Comparison of ENCODE assay signal across 8 mouse cellular contexts in the genomic region with DNA sequence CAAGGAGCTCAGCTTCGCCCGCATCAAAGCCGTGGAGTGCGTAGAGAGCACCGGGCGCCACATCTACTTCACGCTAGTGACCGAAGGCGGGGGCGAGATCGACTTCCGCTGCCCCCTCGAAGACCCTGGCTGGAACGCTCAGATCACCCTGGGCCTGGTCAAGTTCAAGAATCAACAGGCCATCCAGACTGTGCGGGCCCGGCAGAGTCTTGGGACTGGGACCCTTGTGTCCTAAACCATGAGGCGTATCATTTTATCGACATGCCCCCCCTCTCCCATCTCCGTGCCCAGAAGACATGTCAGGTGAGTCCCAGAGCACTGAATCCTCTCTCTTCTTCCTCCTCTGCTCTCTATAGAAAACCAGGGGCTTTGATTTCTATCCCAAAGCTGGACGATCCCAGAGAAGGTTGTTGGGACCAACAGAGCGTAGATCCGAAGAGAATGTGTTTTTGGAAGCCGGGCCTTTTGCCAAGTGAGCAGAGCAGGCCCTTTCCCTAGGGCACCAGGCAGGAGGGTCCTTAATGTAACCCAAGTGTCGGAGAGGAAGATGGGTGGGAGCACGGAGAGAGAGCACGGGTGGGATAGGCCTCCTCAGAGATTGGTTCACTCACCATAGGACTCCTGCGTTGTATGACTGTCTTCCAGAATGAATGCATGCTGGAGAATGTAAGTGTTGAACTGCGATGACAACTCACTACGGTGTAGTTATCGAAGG. TPM values are rescaled to one million over a fixed set of nuclear protein-coding genes. Genes with fewer than 3 reads are reported as not detected.
DNase-seq lines count a peak whose midpoint lies in the region; ATAC-seq lines count a peak whose summit lies in the region.

No protein-coding gene starts in this region.

- peak overlapping the region; percentile 89 for H3K4me3 ChIP-seq in heart, embryonic 15.5 days
- peak overlapping the region; percentile 66 for H3K4me3 ChIP-seq in hindbrain, embryonic 12.5 days
- peak overlapping the region; percentile 60 for H3K4me3 ChIP-seq in midbrain, embryonic 12.5 days

- DNase-seq in heart, postnatal 25 days (ENCODE audit: low spot score): no peak
- peak; percentile 45 for DNase-seq in NIH3T3 (ENCODE audit: low read depth)
- no peak for DNase-seq in ovary, postnatal 14 days (ENCODE audit: low spot score)
- DNase-seq in Muller cell, postnatal 12 days (ENCODE audit: inconsistent ontology term): no peak
- no peak for DNase-seq in gastrocnemius, postnatal 36 days

- H3K9me3 ChIP-seq in heart, embryonic 15.5 days (replicated peaks): no peaks in the 10 kb centered on the region
- no peaks in the 10 kb centered on the region for H3K9me3 ChIP-seq in hindbrain, embryonic 12.5 days (replicated peaks)
- H3K9me3 ChIP-seq in midbrain, embryonic 12.5 days: no peaks in the 10 kb centered on the region

- H3K9ac ChIP-seq in heart, embryonic 15.5 days: peak overlapping the region; percentile 93
- H3K9ac ChIP-seq in hindbrain, embryonic 12.5 days: peak overlapping the region; percentile 83
- peak overlapping the region; percentile 76 for H3K9ac ChIP-seq in midbrain, embryonic 12.5 days (replicated peaks)

- peak overlapping the region; percentile 95 for H3K27ac ChIP-seq in heart, embryonic 15.5 days
- no peak overlapping the region for H3K27ac ChIP-seq in hindbrain, embryonic 12.5 days
- peak overlapping the region; percentile 70; the same call in 1 of the 2 replicates for H3K27ac ChIP-seq in midbrain, embryonic 12.5 days (replicated peaks)

- H3K27me3 ChIP-seq in heart, embryonic 15.5 days: no peaks in the 10 kb centered on the region
- H3K27me3 ChIP-seq in hindbrain, embryonic 12.5 days: peaks cover 20% of the 10 kb centered on the region; the same call in 1 of the 2 replicates
- H3K27me3 ChIP-seq in midbrain, embryonic 12.5 days: peaks cover 31% of the 10 kb centered on the region

- peaks cover 15% of the 10 kb centered on the region; the same call in 1 of the 2 replicates for H3K36me3 ChIP-seq in heart, embryonic 15.5 days
- peaks cover 2% of the 10 kb centered on the region; the same call in 1 of the 2 replicates for H3K36me3 ChIP-seq in hindbrain, embryonic 12.5 days
- H3K36me3 ChIP-seq in midbrain, embryonic 12.5 days: 0 out of 2 replicates have a peak, but pooled peaks cover 2% of the 10 kb centered on the region

- WGBS in heart, embryonic 15.5 days: 6% methylated on average over 30 of the region's 30 CpGs
- 28% methylated on average over 30 of the region's 30 CpGs for WGBS in hindbrain, embryonic 12.5 days
- WGBS in midbrain, embryonic 12.5 days: 29% methylated on average over 30 of the region's 30 CpGs

- peaks cover 72% of the 10 kb centered on the region for H3K4me1 ChIP-seq in heart, embryonic 15.5 days (replicated peaks)
- peaks cover 24% of the 10 kb centered on the region for H3K4me1 ChIP-seq in hindbrain, embryonic 12.5 days
- H3K4me1 ChIP-seq in midbrain, embryonic 12.5 days: peaks cover 24% of the 10 kb centered on the region

- intact Hi-C loops in heart, postnatal 25 days (cut with DNase I): no loop called here
- intact Hi-C loops in gastrocnemius, postnatal 36 days (cut with DNase I): no loop called here

- ATAC-seq in heart, embryonic 15.5 days (replicated peaks; ENCODE audit: insufficient number of reproducible peaks, insufficient read depth, low FRiP score, low read depth): no peak; the same call in 1 of the 2 replicates
- ATAC-seq in hindbrain, embryonic 12.5 days (ENCODE audit: low FRiP score): peak; percentile 49
- peak; percentile 21 for ATAC-seq in midbrain, embryonic 12.5 days (ENCODE audit: low FRiP score, low read depth)

- peak overlapping the region; percentile 92 for H3K4me2 ChIP-seq in heart, embryonic 15.5 days
- H3K4me2 ChIP-seq in hindbrain, embryonic 12.5 days (replicated peaks): peak overlapping the region; percentile 93
- peak overlapping the region; percentile 96 for H3K4me2 ChIP-seq in midbrain, embryonic 12.5 days (replicated peaks)

RNA-seq across cellular contexts. Expression of a gene that starts 0.8 kb away (rescaled TPM):
- 70.5 and 85.0 TPM in 2 replicates for polyA plus RNA-seq in heart, embryonic 15.5 days (2015; fragmentation: Nextera tagmentation; extraction: Ambion mirVana)
- 10 to 100 TPM; 12.9 to 14.6 TPM for total RNA-seq in heart, postnatal 25 days (2021)
- polyA plus RNA-seq in hindbrain, embryonic 12.5 days (2016; fragmentation: Nextera tagmentation; extraction: Ambion mirVana): 18.3 and 19.1 TPM in 2 replicates
- 15.7 and 21.8 TPM in 2 replicates for polyA plus RNA-seq in midbrain, embryonic 12.5 days (2016; fragmentation: Nextera tagmentation; extraction: Ambion mirVana)
- total RNA-seq in gastrocnemius, postnatal 36 days (2021): 100 to 1,000 TPM; 108 to 122 TPM

RNA-seq across cellular contexts. Expression of a gene that starts 12.5 kb away (rescaled TPM):
- polyA plus RNA-seq in heart, embryonic 15.5 days (2015; fragmentation: Nextera tagmentation; extraction: Ambion mirVana): 3,693 and 4,133 TPM in 2 replicates
- total RNA-seq in heart, postnatal 25 days (2021): 1 to 10 TPM; 2.0 to 2.3 TPM
- polyA plus RNA-seq in hindbrain, embryonic 12.5 days (2016; fragmentation: Nextera tagmentation; extraction: Ambion mirVana): 9.5 and 28.5 TPM in 2 replicates
- polyA plus RNA-seq in midbrain, embryonic 12.5 days (2016; fragmentation: Nextera tagmentation; extraction: Ambion mirVana): 1.0 and 2.2 TPM in 2 replicates
- 100 to 1,000 TPM in 1 of 2 experiments, 10 to 100 TPM in 1; 69.4 to 433 TPM for total RNA-seq in gastrocnemius, postnatal 36 days (2021)

RNA-seq across cellular contexts. Expression of a gene that starts 46.9 kb away (rescaled TPM):
- polyA plus RNA-seq in heart, embryonic 15.5 days (2015; fragmentation: Nextera tagmentation; extraction: Ambion mirVana): 149 and 169 TPM in 2 replicates
- total RNA-seq in heart, postnatal 25 days (2021): 10 to 100 TPM; 48.0 to 56.7 TPM
- polyA plus RNA-seq in hindbrain, embryonic 12.5 days (2016; fragmentation: Nextera tagmentation; extraction: Ambion mirVana): 47.7 and 54.1 TPM in 2 replicates
- 35.6 and 41.0 TPM in 2 replicates for polyA plus RNA-seq in midbrain, embryonic 12.5 days (2016; fragmentation: Nextera tagmentation; extraction: Ambion mirVana)
- total RNA-seq in gastrocnemius, postnatal 36 days (2021): 10 to 100 TPM; 18.1 to 22.8 TPM

RNA-seq across cellular contexts. Expression of a gene that starts 51.6 kb away (rescaled TPM):
- polyA plus RNA-seq in heart, embryonic 15.5 days (2015; fragmentation: Nextera tagmentation; extraction: Ambion mirVana): 3.2 and 5.8 TPM in 2 replicates
- 1 to 10 TPM; 5.6 to 6.0 TPM for total RNA-seq in heart, postnatal 25 days (2021)
- polyA plus RNA-seq in hindbrain, embryonic 12.5 days (2016; fragmentation: Nextera tagmentation; extraction: Ambion mirVana): 1.1 and 3.5 TPM in 2 replicates
- polyA plus RNA-seq in midbrain, embryonic 12.5 days (2016; fragmentation: Nextera tagmentation; extraction: Ambion mirVana): 0.20 and 0.32 TPM in 2 replicates
- total RNA-seq in gastrocnemius, postnatal 36 days (2021): not detected

Comparison
In these comparisons a context has a peak if more than half of its experiments do, and no peak if none do; other contexts are left out.
1. RNA of a gene that starts 12.5 kb away (polyA plus RNA-seq): 3,693 to 4,133 TPM in heart, embryonic 15.5 days; 9.5 to 28.5 TPM in hindbrain, embryonic 12.5 days and 1.0 to 2.2 TPM in midbrain, embryonic 12.5 days; every median in the first group is over 100 times any median in the second.
2. Peak in every context shown above with its lines, with median percentiles within 50 percentile points of each other: H3K4me2 ChIP-seq, H3K4me3 ChIP-seq and H3K9ac ChIP-seq.